Mouse (Mus musculus): ENCODE measurements around the gene Slc11a1.
"Not testable (repeated sequence)": the region's sequence is repeated elsewhere in the genome, so short reads cannot be mapped to it uniquely, and the experiment has no call there.

The Slc11a1 gene

DNA sequence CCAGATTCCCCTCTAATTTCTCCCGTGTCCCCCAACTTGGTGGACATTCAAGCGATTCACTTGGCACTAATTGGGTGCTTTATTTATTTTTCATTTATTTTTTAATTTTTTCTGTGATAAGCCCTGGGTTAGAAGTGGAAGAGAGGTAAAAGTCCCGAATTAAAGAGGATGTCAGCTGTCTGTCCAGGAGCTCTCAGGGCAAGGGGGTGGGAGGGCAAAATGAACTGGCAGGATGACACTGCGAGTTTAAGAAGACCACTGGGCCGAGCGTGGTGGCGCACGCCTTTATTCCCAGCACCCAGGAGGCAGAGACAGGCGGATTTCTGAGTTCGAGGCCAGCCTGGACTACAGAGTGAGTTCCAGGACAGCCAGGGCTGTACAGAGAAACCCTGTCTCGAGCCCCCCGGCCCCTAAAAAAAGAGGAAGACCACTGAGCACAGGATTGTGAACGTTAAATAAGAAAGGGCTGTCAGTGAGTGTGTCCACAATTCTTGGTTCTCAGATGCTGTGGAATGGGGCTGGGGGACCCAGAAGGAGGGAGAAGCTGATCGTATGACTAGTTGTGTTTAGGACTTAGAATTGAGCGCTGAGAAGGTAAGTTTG, 12.5 kb downstream of the Slc11a1 start:
- no peak for DNase-seq (ENCODE audit: low spot score)

DNA sequence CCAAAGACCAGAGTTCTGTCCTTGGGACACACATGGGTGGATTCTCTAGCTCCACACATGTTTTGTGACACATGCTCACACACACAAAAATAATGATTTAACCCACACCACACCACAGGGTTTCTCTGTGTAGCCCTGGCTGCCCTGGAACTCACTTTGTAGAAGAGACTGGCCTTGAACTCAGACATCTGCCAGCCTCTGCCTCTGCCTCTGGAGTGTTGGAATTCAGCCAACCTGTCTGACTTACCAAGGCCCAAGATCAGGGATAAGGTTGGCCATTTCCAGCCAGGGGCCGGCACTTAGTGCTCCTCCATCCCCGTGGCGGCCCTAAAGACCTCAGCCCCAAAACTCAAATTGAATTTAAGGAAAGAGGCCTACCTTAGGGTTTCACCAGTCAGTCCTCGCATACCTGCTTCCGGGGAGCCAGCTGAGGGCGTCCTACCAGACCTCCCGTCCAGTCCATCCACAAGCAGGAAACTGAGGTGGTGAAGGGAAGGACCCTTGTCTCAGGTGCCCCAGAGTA, 13.5 kb downstream of the Slc11a1 start:
- DNase-seq (ENCODE audit: low spot score), result no peak

DNA sequence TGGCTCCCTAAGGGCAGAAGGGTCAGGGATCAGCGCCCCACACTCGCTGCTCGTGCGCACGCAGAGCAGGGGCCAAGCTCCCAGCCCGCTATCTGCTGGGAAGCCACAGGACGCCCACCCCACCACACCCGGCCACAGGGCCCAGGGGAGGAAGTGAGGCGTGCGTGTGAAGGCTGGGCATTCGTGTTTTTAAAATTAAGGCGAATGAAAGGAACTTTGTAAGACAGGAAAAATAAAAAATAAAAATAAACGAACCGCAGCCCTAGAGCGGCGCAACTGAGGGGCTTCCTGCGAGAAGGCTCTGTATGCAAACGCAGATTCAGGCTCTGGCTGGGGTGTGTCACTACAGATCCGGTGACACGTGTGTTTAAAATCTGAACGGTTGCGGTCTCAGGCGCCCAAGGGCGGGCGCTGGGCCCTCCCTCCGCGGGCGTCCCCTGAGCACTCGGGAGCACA, 14.9 kb downstream of the Slc11a1 start:
- DNase-seq (ENCODE audit: low spot score), result no peak

DNA sequence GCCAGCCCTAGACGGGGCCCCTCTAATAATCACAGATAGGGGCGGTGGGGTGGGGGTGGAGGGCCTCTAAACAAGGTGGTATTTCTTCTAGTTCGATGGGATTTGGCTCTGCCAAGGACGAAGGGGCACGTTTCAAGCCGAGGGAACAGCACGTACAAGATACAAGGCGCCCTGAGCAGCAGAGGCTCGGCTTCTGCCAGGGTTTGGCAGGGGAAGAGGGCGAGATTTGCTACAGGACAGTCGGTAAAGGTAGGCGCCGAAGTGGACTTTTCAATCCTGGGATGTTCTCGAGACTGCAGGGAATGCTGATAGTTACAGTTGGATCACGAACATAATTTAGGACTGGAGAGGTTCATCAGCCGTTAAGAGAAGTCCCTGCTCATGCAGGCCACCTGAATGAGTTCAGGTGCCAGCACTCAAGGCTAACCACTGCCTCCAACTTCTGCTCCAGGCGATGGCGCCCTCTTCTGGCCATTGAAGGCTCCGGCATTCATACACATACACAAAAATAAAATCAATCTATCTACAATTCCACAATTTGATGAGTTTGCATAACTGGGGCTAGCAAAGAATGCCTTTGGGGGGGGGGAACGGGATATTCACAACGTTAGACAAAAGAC, 15.4 kb downstream of the Slc11a1 start:
- DNase-seq (ENCODE audit: low spot score), result no peak

DNA sequence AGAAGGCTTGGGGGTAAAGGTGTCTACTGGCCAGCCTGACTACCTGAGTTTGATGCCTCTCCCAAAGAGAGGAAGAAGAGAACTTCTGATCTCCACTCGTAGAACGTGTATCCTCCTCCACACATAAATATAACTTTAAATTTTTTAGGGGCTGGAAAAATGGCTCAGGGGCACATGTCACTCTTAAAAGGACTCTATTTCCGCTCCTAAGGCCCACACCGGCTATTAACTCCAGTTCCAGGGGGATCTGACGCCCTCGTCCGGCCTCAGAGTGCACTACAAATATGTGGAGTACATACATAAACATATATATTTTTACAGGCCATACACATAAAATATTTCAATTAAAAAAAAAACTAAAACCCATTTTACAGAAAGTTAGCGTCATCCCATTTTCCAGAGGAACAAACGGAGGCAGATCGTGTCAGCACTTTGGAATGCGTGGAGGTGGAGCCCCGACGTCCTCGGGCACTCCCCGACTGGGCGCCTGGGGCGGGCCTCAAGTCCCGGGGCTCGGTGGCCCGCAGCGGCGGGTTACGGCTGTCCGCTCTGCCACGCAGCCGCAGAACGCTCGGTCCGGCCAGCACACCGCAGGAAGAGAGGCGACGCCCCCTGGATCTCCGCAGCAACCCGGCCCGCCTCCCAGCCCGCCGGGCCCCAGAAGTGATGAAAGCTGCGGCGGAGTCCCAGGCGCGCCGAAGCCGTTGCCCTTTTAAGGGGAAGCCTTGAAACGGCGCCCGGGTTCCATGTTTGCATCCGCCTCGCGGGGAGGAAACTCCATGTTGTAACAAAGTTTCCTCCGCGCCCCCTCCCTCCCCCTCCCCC, 16.1 kb downstream of the Slc11a1 start, which contains the start of gene Ctdsp1:
Gene Ctdsp1 (plus strand): TSS at position 586 of the 825 bp plus-strand sequence.
- DNase-seq (ENCODE audit: low spot score), result peak; percentile 90

DNA sequence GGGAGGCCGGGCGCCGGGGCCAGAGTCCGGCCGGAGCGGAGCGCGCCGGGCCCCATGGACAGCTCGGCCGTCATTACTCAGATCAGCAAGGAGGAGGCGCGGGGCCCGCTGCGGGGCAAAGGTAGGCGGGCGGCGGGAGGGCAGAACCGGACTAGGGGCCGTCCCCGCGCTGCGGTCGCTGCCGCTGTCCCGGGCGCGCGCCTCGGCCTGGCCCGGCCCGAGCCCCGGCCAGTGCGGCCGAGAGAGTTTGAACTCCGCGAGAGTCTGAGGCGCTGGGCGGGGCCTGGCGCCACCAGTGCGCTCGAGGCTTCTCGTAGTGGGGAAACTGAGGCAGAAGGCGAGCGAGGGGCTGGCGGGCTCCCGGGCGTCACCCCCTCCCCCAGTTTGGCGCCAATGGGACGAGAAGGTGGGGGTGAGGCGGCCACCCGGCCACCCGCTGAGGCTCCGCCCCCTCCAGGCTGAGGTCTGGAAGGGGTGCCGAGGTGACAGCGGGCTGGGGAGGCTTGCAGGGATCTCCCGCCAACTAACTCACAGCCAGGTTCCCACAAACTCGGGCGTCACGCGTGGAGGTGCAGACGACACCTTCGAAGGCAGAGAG, 16.9 kb downstream of the Slc11a1 start:
- DNase-seq (ENCODE audit: low spot score), result no peak

DNA sequence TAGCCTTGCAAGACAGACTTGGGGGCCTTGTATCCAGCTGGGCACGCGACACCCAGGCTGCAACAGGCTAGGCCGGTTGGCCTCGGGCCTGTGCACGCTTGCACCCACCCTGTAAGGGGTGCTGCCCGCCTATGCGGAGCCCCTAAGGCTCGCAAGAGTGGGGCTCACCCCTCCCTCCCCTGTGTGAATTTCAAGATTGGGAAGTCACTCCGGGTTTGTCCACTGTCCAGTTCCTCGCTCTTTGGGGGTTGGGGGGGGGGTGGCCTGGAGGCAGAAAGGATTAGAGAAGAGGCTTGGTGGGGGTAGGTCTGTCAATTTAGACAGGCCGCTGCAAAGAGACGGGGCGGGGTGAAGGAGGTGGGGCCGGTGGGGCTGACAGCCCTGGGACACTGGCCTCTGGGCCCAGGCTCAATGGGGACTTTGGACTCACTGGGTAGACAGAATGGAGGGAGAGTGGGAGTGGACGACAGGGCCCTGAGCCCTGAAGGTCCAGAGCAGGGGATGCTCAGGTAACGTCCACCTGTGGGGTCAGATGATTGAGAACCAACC, 17.5 kb downstream of the Slc11a1 start:
- no peak for DNase-seq (ENCODE audit: low spot score)

DNA sequence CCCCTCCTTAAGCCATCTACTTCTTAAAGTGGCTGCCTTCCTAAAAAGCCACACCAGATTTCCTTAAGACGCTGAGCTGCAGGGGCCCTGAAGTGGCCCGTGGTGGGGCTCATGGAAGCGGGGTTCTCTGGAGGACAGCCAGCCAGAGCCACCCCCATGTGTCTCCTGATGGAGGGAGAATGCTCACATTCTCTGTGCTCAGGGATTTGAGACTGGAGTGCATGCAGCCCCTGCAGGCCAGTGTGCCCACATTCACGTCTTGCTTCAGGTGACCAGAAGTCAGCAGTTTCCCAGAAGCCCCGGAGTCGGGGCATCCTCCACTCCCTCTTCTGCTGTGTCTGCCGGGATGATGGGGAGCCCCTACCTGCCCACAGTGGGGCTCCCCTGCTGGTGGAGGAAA, 18.0 kb downstream of the Slc11a1 start:
- DNase-seq (ENCODE audit: low spot score), result no peak

DNA sequence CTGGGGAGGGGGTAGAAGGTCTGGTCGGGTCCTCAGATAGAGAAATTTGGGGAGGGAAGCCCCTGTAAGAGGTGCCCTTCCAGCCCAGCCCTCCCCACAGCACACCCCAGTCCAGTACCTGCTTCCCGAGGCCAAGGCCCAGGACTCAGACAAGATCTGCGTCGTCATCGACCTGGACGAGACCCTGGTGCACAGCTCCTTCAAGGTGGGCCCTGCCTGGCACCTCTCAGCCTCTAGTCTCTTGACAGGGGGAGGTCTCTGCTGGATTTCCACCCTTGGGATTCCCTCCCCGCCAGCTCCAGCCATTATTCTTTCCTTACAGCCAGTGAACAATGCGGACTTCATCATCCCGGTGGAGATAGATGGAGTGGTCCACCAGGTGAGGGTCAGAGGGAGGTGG, 18.7 kb downstream of the Slc11a1 start:
- no peak for DNase-seq (ENCODE audit: low spot score)

DNA sequence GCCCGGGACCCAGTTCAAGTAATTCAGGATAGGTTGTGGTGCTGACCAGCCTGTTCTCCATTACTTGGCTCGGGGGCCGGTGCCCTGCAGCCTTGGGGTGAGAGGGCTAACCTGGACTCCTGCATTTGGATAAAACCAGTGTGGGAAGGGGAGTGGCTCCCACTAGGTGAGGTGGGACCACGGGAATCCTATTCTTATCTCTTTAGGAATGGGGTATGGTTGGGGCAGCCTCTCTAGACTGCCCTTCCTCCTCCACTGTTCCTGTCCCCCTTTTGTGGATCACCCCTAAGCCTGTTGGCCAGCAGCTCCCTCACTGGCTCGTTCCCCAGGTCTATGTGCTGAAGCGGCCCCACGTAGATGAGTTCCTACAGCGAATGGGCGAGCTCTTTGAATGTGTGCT, 19.3 kb downstream of the Slc11a1 start:
- DNase-seq (ENCODE audit: low spot score), result no peak

DNA sequence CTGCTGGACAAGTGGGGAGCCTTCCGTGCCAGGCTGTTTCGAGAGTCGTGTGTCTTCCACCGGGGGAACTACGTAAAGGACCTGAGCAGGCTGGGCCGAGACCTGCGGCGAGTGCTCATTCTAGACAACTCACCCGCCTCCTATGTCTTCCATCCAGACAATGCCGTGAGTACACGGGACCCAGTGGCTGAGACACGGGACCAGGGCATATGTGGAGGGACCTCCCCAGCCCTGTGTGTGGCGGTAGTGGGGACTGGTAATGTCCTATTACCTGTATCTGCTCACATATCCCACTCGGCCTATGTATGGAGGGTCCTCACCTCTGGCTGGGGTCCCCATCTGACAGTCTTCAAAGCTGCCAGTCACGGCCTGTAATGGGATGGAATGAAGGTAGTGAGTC, 19.9 kb downstream of the Slc11a1 start:
- no peak for DNase-seq (ENCODE audit: low spot score)

DNA sequence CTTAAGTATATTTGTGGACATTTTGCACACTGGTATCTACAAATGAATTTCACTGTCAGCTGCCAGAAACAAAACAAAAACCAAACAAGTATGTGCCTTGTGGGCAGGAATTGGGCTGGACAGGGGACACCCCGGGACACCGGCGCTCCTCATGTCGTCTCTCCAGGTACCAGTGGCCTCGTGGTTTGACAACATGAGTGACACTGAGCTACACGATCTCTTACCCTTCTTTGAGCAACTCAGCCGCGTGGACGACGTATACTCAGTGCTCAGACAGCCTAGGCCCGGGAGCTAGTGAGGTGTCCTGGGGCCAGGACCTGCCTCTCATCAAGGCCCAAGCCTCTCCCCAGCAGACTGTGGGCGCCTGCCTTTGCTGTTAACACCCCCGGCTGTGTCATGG, 20.3 kb downstream of the Slc11a1 start:
- DNase-seq (ENCODE audit: low spot score), result no peak

DNA sequence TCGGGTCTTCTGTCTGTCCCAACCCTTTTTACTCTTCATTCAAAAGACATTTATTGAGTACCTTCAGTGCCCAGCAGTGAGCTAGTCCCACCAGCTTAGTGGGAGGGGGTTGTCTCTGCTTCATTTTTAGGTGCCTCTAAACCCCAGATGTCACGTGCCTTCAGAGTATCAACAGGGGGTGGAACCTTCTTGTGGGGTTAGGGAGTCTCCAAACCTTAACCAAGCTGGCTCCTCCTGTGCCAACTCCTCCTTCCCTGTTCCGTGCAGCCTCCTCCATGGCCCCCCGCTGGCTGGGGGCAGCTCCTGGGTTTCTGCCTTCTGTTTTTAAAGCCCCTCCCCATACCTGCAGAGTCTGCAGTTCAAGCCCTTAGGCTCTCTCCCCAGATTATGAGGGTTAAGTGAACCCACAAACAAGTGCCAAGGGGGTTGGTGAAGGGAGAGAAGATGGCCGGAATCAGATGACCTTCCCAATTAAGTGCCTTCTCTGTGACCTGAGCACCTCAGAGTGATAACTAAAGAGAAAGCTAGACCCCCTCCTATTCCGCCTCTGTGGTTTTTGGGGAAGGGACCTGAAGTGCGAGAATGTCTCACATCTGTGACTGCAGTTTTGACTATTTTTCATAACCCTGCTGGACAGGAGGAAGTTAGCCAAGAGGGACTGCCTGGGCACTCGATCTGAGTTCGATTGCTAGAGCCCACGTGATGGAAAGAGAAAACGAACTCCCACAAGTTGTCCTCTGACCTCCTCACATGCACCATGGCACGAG, 21.6 kb downstream of the Slc11a1 start:
- not testable (repeated sequence) for DNase-seq (ENCODE audit: low spot score)

DNA sequence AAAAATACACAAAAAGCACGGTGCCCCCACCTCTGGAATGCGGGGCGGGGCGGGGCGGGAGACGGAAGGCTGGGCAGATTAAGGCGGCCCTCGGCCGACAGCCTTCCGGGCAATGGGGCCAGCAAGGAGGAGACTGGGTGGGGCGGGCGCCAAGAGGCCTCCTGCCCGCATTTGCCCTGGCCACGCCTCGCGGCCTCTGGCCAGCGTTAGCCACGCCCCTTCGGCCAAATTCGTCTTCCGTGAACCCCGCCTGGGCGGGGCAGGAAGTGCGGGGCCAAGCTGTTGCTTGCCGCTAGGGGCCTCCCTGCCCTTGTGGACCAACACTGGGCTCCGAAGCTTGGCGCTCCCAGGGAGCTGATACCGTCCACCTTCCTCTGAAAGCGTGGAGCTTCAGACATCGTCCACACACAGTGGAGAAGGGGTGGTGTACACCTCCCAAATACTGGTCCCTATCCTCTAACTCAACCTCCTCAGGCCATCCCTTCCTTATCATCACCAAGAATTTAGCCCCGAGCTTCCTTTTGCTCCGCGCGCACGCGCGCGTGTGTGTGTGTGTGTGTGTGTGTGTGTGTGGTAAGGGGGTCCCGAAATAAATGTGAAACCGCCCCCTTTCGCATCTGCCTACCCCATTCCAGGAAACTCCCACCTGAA, 22.4 kb downstream of the Slc11a1 start:
- peak; percentile 77 for DNase-seq (ENCODE audit: low spot score)

DNA sequence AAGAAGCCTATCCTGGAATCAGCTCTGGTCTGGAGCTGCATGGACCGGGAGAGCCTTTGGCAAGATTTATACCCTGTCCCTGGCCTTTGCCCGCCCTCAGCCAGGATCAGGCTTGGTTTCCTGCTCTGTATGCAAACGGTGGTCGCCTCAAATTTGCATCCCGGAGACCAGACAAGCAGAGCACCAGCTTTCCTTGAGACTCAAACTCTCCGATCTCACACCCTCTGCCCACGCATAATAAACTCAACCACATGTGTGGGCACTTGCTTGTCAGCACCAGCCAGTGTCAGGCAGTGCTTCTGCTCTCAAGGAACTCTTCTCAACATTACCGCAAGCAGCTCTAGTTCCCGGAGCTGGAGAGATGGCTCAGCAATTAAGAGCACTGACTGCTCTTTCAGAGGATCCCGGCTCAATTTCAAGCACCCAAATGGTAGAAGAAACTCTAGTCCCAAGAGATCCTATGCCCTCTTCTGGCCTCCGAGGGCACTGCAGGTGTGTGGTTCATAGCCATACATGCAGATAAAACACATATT, 23.0 kb downstream of the Slc11a1 start:
- DNase-seq (ENCODE audit: low spot score), result no peak

DNA sequence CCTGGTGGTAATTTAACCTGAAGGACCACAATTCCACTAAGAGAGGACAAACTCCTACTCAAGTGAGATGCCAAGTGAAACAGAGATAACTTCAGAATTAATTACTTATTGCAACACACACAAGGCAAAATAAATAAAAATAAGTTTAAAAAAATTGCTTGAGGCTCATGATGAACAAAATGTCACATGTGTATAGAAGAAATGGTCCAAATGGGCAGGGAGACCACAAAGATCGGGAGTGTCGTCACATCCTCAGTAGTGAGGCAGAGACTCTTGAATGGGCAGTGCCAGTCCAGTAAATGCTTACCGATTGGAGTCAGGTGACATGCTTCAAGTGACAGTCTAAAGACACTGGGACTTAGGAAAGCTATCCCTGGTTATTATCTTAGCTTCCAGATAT, 25.5 kb downstream of the Slc11a1 start:
- DNase-seq (ENCODE audit: low spot score), result no peak

DNA sequence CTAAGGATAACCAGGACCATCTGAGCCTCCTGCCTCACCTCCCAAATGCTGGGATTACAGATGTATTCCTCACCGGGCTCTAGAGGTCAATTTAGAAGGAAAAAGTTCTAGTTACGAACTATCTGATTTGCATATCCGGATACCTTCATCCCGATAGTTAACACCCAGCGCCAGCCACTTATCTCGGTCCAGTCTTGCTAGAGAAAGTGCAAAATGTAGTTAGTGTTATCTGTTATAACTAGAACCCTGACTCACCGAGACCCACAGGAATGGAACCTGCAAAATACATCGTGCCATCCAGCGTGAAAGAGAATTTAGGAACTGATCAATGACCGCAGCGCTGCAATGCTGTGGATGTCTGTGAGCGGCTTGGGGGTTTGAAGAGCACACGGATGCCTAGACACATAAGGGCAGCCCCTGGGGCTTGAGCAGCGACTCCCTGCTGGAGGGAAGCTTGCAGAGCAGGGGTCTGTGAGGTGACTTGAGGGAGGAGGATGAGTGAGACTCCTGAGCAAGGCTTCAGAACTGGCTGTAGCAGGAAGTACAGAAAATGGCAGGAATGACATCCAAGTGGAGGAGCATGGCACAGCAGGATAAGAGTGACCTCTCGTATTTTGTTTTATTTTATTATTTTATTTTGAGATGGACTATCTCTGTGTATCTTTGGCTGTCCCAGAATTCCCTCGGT, 26.2 kb downstream of the Slc11a1 start:
- DNase-seq (ENCODE audit: low spot score), result no peak

DNA sequence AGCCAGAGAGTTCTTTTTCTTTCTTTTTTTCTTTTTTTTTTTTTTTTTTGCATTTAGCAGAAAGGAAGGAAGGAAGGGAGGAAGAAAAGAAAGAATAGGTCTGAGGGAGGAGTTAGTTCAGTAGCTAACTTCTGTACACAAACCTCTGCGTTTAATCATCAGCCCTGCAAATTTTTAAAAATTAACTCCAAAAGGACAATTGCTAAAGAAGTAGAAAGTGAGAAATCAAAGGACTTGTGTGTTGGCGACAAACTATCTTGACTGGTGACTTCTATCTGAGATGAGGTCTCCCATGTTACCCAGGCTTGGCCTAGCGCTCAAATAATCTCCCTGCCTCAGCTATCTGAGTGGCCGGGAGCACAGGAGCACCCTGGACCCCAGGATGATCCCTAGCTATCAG, 29.2 kb downstream of the Slc11a1 start:
- DNase-seq (ENCODE audit: low spot score), result no peak

DNA sequence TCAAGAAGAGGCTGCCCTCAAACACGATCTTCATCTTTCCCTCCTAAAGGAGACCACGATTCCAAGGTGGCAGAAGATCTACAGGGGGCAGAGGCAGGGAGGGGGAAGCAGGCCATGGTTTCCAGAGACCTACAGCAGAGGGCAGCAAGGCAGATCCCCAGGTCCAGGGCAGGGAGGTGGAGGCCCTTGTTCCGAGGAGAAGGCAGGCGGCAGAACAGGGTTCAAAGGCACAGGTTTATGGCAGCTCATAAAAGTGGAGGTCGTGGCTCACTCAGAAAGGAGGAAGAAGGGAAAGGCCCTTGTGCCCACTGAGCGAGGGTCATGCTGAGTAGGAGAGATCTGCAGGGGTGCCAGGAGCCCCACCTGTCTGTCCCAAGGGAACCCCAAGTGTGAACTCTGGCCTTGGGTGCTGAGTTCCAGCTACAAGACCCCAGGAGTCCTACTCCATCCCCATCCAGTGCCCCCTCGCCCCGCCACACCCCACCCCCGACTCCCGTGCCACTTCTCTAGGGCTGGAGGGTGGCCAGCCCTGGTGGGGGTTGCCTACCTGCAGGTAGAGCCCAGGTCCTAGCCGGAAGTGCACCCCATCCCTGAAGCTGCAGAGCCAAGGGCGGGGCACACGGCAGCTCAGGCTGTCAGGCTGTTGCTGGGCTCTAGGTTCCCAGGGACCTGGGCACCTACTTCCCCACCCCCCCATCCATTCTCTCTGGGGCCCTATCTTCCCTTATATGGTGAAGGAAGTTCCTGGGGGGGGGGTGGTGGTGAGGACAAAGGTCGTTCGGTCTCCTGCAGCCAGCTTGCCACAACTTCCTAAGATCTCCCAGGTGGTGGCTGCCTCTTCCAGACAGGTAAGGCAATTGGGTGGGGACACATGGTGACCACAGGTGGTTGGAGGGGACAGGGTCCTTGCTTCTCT, 33.9 kb downstream of the Slc11a1 start, which contains the start of gene Vil1:
Gene Vil1 (plus strand): TSS at position 788 of the 916 bp plus-strand sequence.
- DNase-seq (ENCODE audit: low spot score), result no peak

Measured in layer of hippocampus, adult 9-10 months (tissue).